Mouse (Mus musculus) hindbrain, postnatal 0 days (tissue): ENCODE measurements around the gene Rnf126. TPM values are rescaled to one million over a fixed set of nuclear protein-coding genes. Genes with fewer than 3 reads are reported as not detected.

Experiments used
- ATAC-seq: fragments of 200-750 bp; cut with Nextera tagmentation; 2 replicates; pipeline ENCODE4 v1.8.0; 2017; ENCODE audit warnings: mild to moderate bottlenecking, moderate TSS enrichment, moderate library complexity
- DNase-seq: peaks from one replicate; pipeline ENCODE4 v3.0.0-alpha.2; 2015; ENCODE audit warnings: low spot score
- H3K27ac ChIP-seq: fragments of 300-500 bp; sonication (generic); 2 replicates; pipeline ENCODE4 v1.5.1; 2014; ENCODE audit warnings: mild to moderate bottlenecking
- H3K27me3 ChIP-seq: fragments of 300-500 bp; sonication (generic); 2 replicates; pipeline ENCODE4 v1.6.1; 2014; ENCODE audit warnings: low read length, mixed read lengths; ENCODE audit not compliant: insufficient read depth
- H3K36me3 ChIP-seq: fragments of 300-500 bp; sonication (generic); 2 replicates; pipeline ENCODE4 v1.6.1; 2014; ENCODE audit warnings: low read length, mixed read lengths; ENCODE audit not compliant: insufficient read depth
- H3K4me1 ChIP-seq: fragments of 300-500 bp; sonication (generic); 2 replicates; pipeline ENCODE4 v1.6.1; 2014; ENCODE audit warnings: antibody characterized with exemption, low read length, mixed read lengths; ENCODE audit not compliant: insufficient read depth
- H3K4me2 ChIP-seq: fragments of 300-500 bp; sonication (generic); 2 replicates; pipeline ENCODE4 v1.6.1; 2014; ENCODE audit warnings: low read depth, mild to moderate bottlenecking, low read length, moderate library complexity, mixed read lengths
- H3K4me3 ChIP-seq: fragments of 300-500 bp; sonication (generic); 2 replicates; pipeline ENCODE4 v1.5.1; 2014; ENCODE audit warnings: low read length
- H3K9ac ChIP-seq: fragments of 300-500 bp; sonication (generic); replicated peaks from 2 replicates; pipeline ENCODE4 v1.6.1; 2014; ENCODE audit warnings: mild to moderate bottlenecking, low read length, moderate library complexity, mixed read lengths
- H3K9me3 ChIP-seq: fragments of 300-500 bp; sonication (generic); 2 replicates; pipeline ENCODE4 v1.6.1; 2016; ENCODE audit warnings: low read length, mixed read lengths
- CTCF ChIP-seq: IDR thresholded peaks from 2 replicates; pipeline ENCODE4 v1.5.1; 2016; ENCODE audit warnings: antibody characterized with exemption, control low read depth, low read depth
- WGBS: fragments of 180-500 bp; shearing (Covaris S2); extraction: QIAGEN DNeasy Blood & Tissue Kit; methylation state at CpG from one replicate; pipeline ENCODE4 v1.1.7; 2014; 5-methylcytosine and 5-hydroxymethylcytosine counted together
- polyA plus RNA-seq: library from polyadenylated mRNA; unstranded; fragments of >200 nt; fragmentation: Nextera tagmentation; extraction: Ambion mirVana; gene quantifications from 2 replicates; pipeline ENCODE4 v1.2.1, GENCODE M21; 2015
- total RNA-seq: library from RNA; depleted of rRNA; stranded (reverse); fragments of >200 nt; gene quantifications from 2 replicates; pipeline ENCODE4 v1.2.3, GENCODE M21; 2014; rRNA removed

Gene Rnf126
- total and polyA plus RNA-seq, 2 experiments from 2014 or later = 112 to 119 TPM

- Histone ChIP-seq H3K27ac (no peak overlapping the region), H3K9me3 (no peaks in the 10 kb centered on the region), H3K4me3 (no peak overlapping the region), H3K4me1 (no peaks in the 10 kb centered on the region), H3K27me3 (no peaks in the 10 kb centered on the region), H3K36me3 (peaks cover 22% of the 10 kb centered on the region), H3K9ac (no peak overlapping the region), H3K4me2 (no peak overlapping the region)
- 48% methylated on average over 4 of the region's 4 CpGs for WGBS
- no peak for ATAC-seq
- no peak for TF ChIP-seq CTCF
- DNase-seq = peak; percentile 52
Measured at GRCm38 (mm10) chr10:79714996-79715395, 51.8 kb downstream of the Rnf126 start.

- Histone ChIP-seq H3K27ac (no peak overlapping the region), H3K4me2 (no peak overlapping the region)
- ATAC-seq = no peak
Measured at GRCm38 (mm10) chr10:79713163-79713562, 53.6 kb downstream of the Rnf126 start.

GRCm38 (mm10) chr10:79712499-79713126, 54.1 kb downstream of the Rnf126 start:
- Histone ChIP-seq H3K36me3 (peaks cover 27% of the 10 kb centered on the region), H3K4me1 (no peaks in the 10 kb centered on the region), H3K9me3 (no peaks in the 10 kb centered on the region), H3K4me2 (no peak overlapping the region), H3K27ac (no peak overlapping the region), H3K4me3 (no peak overlapping the region), H3K27me3 (no peaks in the 10 kb centered on the region), H3K9ac (no peak overlapping the region)
- ATAC-seq (peak; percentile 28), DNase-seq (peak; percentile 90)
- WGBS = 15% methylated on average over 4 of the region's 6 CpGs
- TF ChIP-seq CTCF = peak; percentile 84

More at GRCm38 (mm10) chr10:79713163-79713562, 53.6 kb downstream of the Rnf126 start:
- H3K36me3 ChIP-seq = peaks cover 27% of the 10 kb centered on the region
- TF ChIP-seq CTCF = no peak
- 17% methylated on average over 1 of the region's 1 CpGs for WGBS
- H3K4me3 ChIP-seq = no peak overlapping the region
- no peak for DNase-seq
- H3K9ac ChIP-seq = no peak overlapping the region
- H3K9me3 ChIP-seq = no peaks in the 10 kb centered on the region
- H3K27me3 ChIP-seq = no peaks in the 10 kb centered on the region
- no peaks in the 10 kb centered on the region for H3K4me1 ChIP-seq

- Histone ChIP-seq H3K4me3 (no peak overlapping the region), H3K36me3 (peaks cover 27% of the 10 kb centered on the region), H3K27me3 (no peaks in the 10 kb centered on the region), H3K27ac (no peak overlapping the region), H3K4me1 (peaks cover 4% of the 10 kb centered on the region), H3K4me2 (no peak overlapping the region), H3K9ac (no peak overlapping the region), H3K9me3 (no peaks in the 10 kb centered on the region)
- 73% methylated on average over 1 of the region's 1 CpGs for WGBS
- ATAC-seq = peak; percentile 5; the same call in 1 of the 2 replicates
- TF ChIP-seq CTCF = peak; percentile 39
- DNase-seq = no peak
Measured at GRCm38 (mm10) chr10:79712029-79712428, 54.7 kb downstream of the Rnf126 start.

GRCm38 (mm10) chr10:79709307-79709706, 57.4 kb downstream of the Rnf126 start:
- 85% methylated on average over 7 of the region's 7 CpGs for WGBS
- H3K36me3 ChIP-seq = peaks cover 27% of the 10 kb centered on the region
- H3K27ac ChIP-seq = no peak overlapping the region
- no peak overlapping the region for H3K4me3 ChIP-seq
- DNase-seq = no peak
- ATAC-seq = no peak
- H3K9me3 ChIP-seq = no peaks in the 10 kb centered on the region
- H3K9ac ChIP-seq = no peak overlapping the region
- peaks cover 23% of the 10 kb centered on the region for H3K4me1 ChIP-seq
- no peak for TF ChIP-seq CTCF
- H3K4me2 ChIP-seq = 0 out of 2 replicates have a peak overlapping the region, but pooled peaks have one; percentile 16
- no peaks in the 10 kb centered on the region for H3K27me3 ChIP-seq

- WGBS = 89% methylated on average over 21 of the region's 21 CpGs
- Histone ChIP-seq H3K4me3 (no peak overlapping the region), H3K4me1 (peaks cover 23% of the 10 kb centered on the region), H3K9ac (no peak overlapping the region), H3K27me3 (no peaks in the 10 kb centered on the region), H3K27ac (no peak overlapping the region), H3K9me3 (no peaks in the 10 kb centered on the region), H3K4me2 (0 out of 2 replicates have a peak overlapping the region, but pooled peaks have one; percentile 16), H3K36me3 (peaks cover 27% of the 10 kb centered on the region)
- DNase-seq (no peak), ATAC-seq (no peak)
- no peak for TF ChIP-seq CTCF
Measured at GRCm38 (mm10) chr10:79708668-79709067, 58.1 kb downstream of the Rnf126 start.

Other genes starting within 250 kb of the Rnf126 start
Only the 30 nearest of the 34 such genes appear.
- gene Mier2, start 211.8 kb downstream of the Rnf126 start, total RNA-seq = 115 and 126 TPM in 2 replicates
- 36.3 and 37.5 TPM in 2 replicates for gene Mier2, start 211.8 kb downstream of the Rnf126 start, polyA plus RNA-seq
- gene Theg, start 179.6 kb downstream of the Rnf126 start, total RNA-seq = not detected in 2 replicates
- gene Theg, start 179.6 kb downstream of the Rnf126 start, polyA plus RNA-seq = not detected in 2 replicates
- 31.9 and 37.6 TPM in 2 replicates for gene C2cd4c, start 152.9 kb downstream of the Rnf126 start, total RNA-seq
- gene C2cd4c, start 152.9 kb downstream of the Rnf126 start, polyA plus RNA-seq = 1.0 and 1.1 TPM in 2 replicates
- 66.2 and 67.9 TPM in 2 replicates for gene Shc2, start 129.0 kb downstream of the Rnf126 start, total RNA-seq
- 19.8 and 21.3 TPM in 2 replicates for gene Shc2, start 129.0 kb downstream of the Rnf126 start, polyA plus RNA-seq
- 0.42 and 2.0 TPM in 2 replicates for gene Odf3l2, start 121.2 kb downstream of the Rnf126 start, total RNA-seq
- 0.60 and 0.71 TPM in 2 replicates for gene Odf3l2, start 121.2 kb downstream of the Rnf126 start, polyA plus RNA-seq
- 0.90 and 2.1 TPM in 2 replicates for gene Madcam1, start 102.4 kb downstream of the Rnf126 start, total RNA-seq
- gene Madcam1, start 102.4 kb downstream of the Rnf126 start, polyA plus RNA-seq = 0.98 and 1.4 TPM in 2 replicates
- gene Tpgs1, start 97.6 kb downstream of the Rnf126 start, total RNA-seq = 117 and 135 TPM in 2 replicates
- 132 and 133 TPM in 2 replicates for gene Tpgs1, start 97.6 kb downstream of the Rnf126 start, polyA plus RNA-seq
- 65.1 and 76.7 TPM in 2 replicates for gene Cdc34, start 84.8 kb downstream of the Rnf126 start, total RNA-seq
- gene Cdc34, start 84.8 kb downstream of the Rnf126 start, polyA plus RNA-seq = 69.8 and 71.3 TPM in 2 replicates
- 0.22 and 0.63 TPM in 2 replicates for gene Gzmm, start 77.9 kb downstream of the Rnf126 start, total RNA-seq
- 1.2 TPM in 2 replicates for gene Gzmm, start 77.9 kb downstream of the Rnf126 start, polyA plus RNA-seq
- 1,127 and 1,151 TPM in 2 replicates for gene Bsg, start 62.5 kb downstream of the Rnf126 start, total RNA-seq
- 1,243 and 1,259 TPM in 2 replicates for gene Bsg, start 62.5 kb downstream of the Rnf126 start, polyA plus RNA-seq
- 92.6 and 101 TPM in 2 replicates for gene Hcn2, start 50.3 kb downstream of the Rnf126 start, total RNA-seq
- 5.5 and 6.6 TPM in 2 replicates for gene Hcn2, start 50.3 kb downstream of the Rnf126 start, polyA plus RNA-seq
- gene Polrmt, start 20.4 kb downstream of the Rnf126 start, total RNA-seq = 30.4 and 36.5 TPM in 2 replicates
- 29.7 and 32.6 TPM in 2 replicates for gene Polrmt, start 20.4 kb downstream of the Rnf126 start, polyA plus RNA-seq
- 1.3 and 2.2 TPM in 2 replicates for gene Fgf22, start 11.9 kb downstream of the Rnf126 start, total RNA-seq
- gene Fgf22, start 11.9 kb downstream of the Rnf126 start, polyA plus RNA-seq = 3.8 and 5.1 TPM in 2 replicates
- 2.6 and 3.3 TPM in 2 replicates for gene Fstl3, start 10.3 kb upstream of the Rnf126 start, total RNA-seq
- gene Fstl3, start 10.3 kb upstream of the Rnf126 start, polyA plus RNA-seq = 3.1 and 3.2 TPM in 2 replicates
- 0.54 and 1.8 TPM in 2 replicates for gene Prss57, start 24.0 kb upstream of the Rnf126 start, total RNA-seq
- gene Prss57, start 24.0 kb upstream of the Rnf126 start, polyA plus RNA-seq = 0.13 and 0.33 TPM in 2 replicates
- gene Palm, start 26.6 kb upstream of the Rnf126 start, total RNA-seq = 156 and 157 TPM in 2 replicates
- 221 and 242 TPM in 2 replicates for gene Palm, start 26.6 kb upstream of the Rnf126 start, polyA plus RNA-seq
- 0.05 and 0.22 TPM in 2 replicates for gene Misp, start 54.0 kb upstream of the Rnf126 start, total RNA-seq
- 0.33 TPM in 1 of 2 replicates, not detected in the other for gene Misp, start 54.0 kb upstream of the Rnf126 start, polyA plus RNA-seq
- gene Ptbp1, start 87.5 kb upstream of the Rnf126 start, total RNA-seq = 166 and 173 TPM in 2 replicates
- gene Ptbp1, start 87.5 kb upstream of the Rnf126 start, polyA plus RNA-seq = 58.9 and 65.5 TPM in 2 replicates
- 9.4 and 20.5 TPM in 2 replicates for gene Prtn3, start 107.5 kb upstream of the Rnf126 start, total RNA-seq
- gene Prtn3, start 107.5 kb upstream of the Rnf126 start, polyA plus RNA-seq = 11.6 and 11.8 TPM in 2 replicates
- 487 and 541 TPM in 2 replicates for gene Plppr3, start 107.7 kb upstream of the Rnf126 start, total RNA-seq
- 268 and 283 TPM in 2 replicates for gene Plppr3, start 107.7 kb upstream of the Rnf126 start, polyA plus RNA-seq
- not detected in 2 replicates for gene Elane, start 119.3 kb upstream of the Rnf126 start, total RNA-seq
- 0.24 TPM in 1 of 2 replicates, not detected in the other for gene Elane, start 119.3 kb upstream of the Rnf126 start, polyA plus RNA-seq
- not detected in 2 replicates for gene Cfd, start 123.9 kb upstream of the Rnf126 start, total RNA-seq
- not detected in 2 replicates for gene Cfd, start 123.9 kb upstream of the Rnf126 start, polyA plus RNA-seq
- gene Med16, start 142.0 kb upstream of the Rnf126 start, total RNA-seq = 71.4 and 82.2 TPM in 2 replicates
- 43.2 and 48.4 TPM in 2 replicates for gene Med16, start 142.0 kb upstream of the Rnf126 start, polyA plus RNA-seq
- gene Gm26602, start 143.9 kb upstream of the Rnf126 start, total RNA-seq = not detected in 2 replicates
- 4.9 and 17.2 TPM in 2 replicates for gene Gm26602, start 143.9 kb upstream of the Rnf126 start, polyA plus RNA-seq
- 7.7 and 9.4 TPM in 2 replicates for gene Kiss1r, start 150.0 kb upstream of the Rnf126 start, total RNA-seq
- gene Kiss1r, start 150.0 kb upstream of the Rnf126 start, polyA plus RNA-seq = 3.4 and 3.9 TPM in 2 replicates
- 111 and 133 TPM in 2 replicates for gene R3hdm4, start 154.3 kb upstream of the Rnf126 start, total RNA-seq
- 252 and 267 TPM in 2 replicates for gene R3hdm4, start 154.3 kb upstream of the Rnf126 start, polyA plus RNA-seq
- 9.7 and 10.1 TPM in 2 replicates for gene Arid3a, start 160.1 kb upstream of the Rnf126 start, total RNA-seq
- gene Arid3a, start 160.1 kb upstream of the Rnf126 start, polyA plus RNA-seq = 2.5 and 2.6 TPM in 2 replicates
- 74.6 and 81.6 TPM in 2 replicates for gene Wdr18, start 193.2 kb upstream of the Rnf126 start, total RNA-seq
- gene Wdr18, start 193.2 kb upstream of the Rnf126 start, polyA plus RNA-seq = 109 TPM in 2 replicates
- gene Grin3b, start 203.8 kb upstream of the Rnf126 start, total RNA-seq = 0.68 and 0.97 TPM in 2 replicates
- 0.20 and 0.51 TPM in 2 replicates for gene Grin3b, start 203.8 kb upstream of the Rnf126 start, polyA plus RNA-seq
- gene Tmem259, start 217.4 kb upstream of the Rnf126 start, total RNA-seq = 161 and 179 TPM in 2 replicates
- 25.6 and 27.1 TPM in 2 replicates for gene Tmem259, start 217.4 kb upstream of the Rnf126 start, polyA plus RNA-seq